Mouse (Mus musculus) midbrain, postnatal 0 days (tissue): ENCODE measurements around the gene Nt5c1a. TPM values are rescaled to one million over a fixed set of nuclear protein-coding genes. Genes with fewer than 3 reads are reported as not detected.

Source experiments
- ATAC-seq: fragments of 200-750 bp; cut with Nextera tagmentation; 2 replicates; pipeline ENCODE4 v1.8.0; 2017; ENCODE audit warnings: moderate number of reproducible peaks, mild to moderate bottlenecking, moderate TSS enrichment, moderate library complexity; ENCODE audit not compliant: low FRiP score
- DNase-seq: peaks from one replicate; pipeline ENCODE4 v3.0.0-alpha.2; 2015; ENCODE audit warnings: low spot score
- H3K27ac ChIP-seq: fragments of 300-500 bp; sonication (generic); 2 replicates; pipeline ENCODE4 v1.5.1; 2014; ENCODE audit warnings: low read depth, mild to moderate bottlenecking, low read length, mixed read lengths
- H3K27me3 ChIP-seq: fragments of 300-500 bp; sonication (generic); 2 replicates; pipeline ENCODE4 v1.6.1; 2014; ENCODE audit warnings: low read length, control low read depth, mixed read lengths; ENCODE audit not compliant: insufficient read depth
- H3K36me3 ChIP-seq: fragments of 300-500 bp; sonication (generic); 2 replicates; pipeline ENCODE4 v1.6.1; 2014; ENCODE audit warnings: low read length, control low read depth, mixed read lengths; ENCODE audit not compliant: insufficient read depth
- H3K4me1 ChIP-seq: fragments of 300-500 bp; sonication (generic); 2 replicates; pipeline ENCODE4 v1.6.1; 2014; ENCODE audit warnings: mild to moderate bottlenecking, control low read depth, antibody characterized with exemption, low read length, mixed read lengths; ENCODE audit not compliant: insufficient read depth
- H3K4me2 ChIP-seq: fragments of 300-500 bp; sonication (generic); 2 replicates; pipeline ENCODE4 v1.6.1; 2014; ENCODE audit warnings: low read depth, mild to moderate bottlenecking, low read length, mixed read lengths; ENCODE audit not compliant: poor library complexity, severe bottlenecking
- H3K4me3 ChIP-seq: fragments of 300-500 bp; sonication (generic); 2 replicates; pipeline ENCODE4 v1.5.1; 2014; ENCODE audit warnings: low read depth, mild to moderate bottlenecking, low read length, moderate library complexity
- H3K9ac ChIP-seq: fragments of 300-500 bp; sonication (generic); replicated peaks from 2 replicates; pipeline ENCODE4 v1.6.1; 2014; ENCODE audit warnings: mild to moderate bottlenecking, low read length, moderate library complexity, mixed read lengths; ENCODE audit not compliant: poor library complexity, severe bottlenecking
- H3K9me3 ChIP-seq: fragments of 300-500 bp; sonication (generic); 2 replicates; pipeline ENCODE4 v1.6.1; 2016; ENCODE audit warnings: low read length, control low read depth
- CTCF ChIP-seq: IDR thresholded peaks from 2 replicates; pipeline ENCODE4 v1.5.1; 2016; ENCODE audit warnings: antibody characterized with exemption, mild to moderate bottlenecking
- WGBS: fragments of 180-500 bp; shearing (Covaris S2); extraction: QIAGEN DNeasy Blood & Tissue Kit; methylation state at CpG from one replicate; pipeline ENCODE4 v1.1.7; 2014; 5-methylcytosine and 5-hydroxymethylcytosine counted together
- polyA plus RNA-seq: library from polyadenylated mRNA; unstranded; fragments of >200 nt; fragmentation: Nextera tagmentation; extraction: Ambion mirVana; gene quantifications from 2 replicates; pipeline ENCODE4 v1.2.1, GENCODE M21; 2015
- total RNA-seq: library from RNA; depleted of rRNA; stranded (reverse); fragments of >200 nt; gene quantifications from 2 replicates; pipeline ENCODE4 v1.2.3, GENCODE M21; 2014; rRNA removed

Nt5c1a gene
- total and polyA plus RNA-seq, 2 experiments from 2014 or later: 0.33 to 1.9 TPM

- no peak within 1 kb of the TSS for H3K27ac ChIP-seq
- 80% methylated on average over 5 of the region's 5 CpGs for WGBS
- DNase-seq (no peak), ATAC-seq (no peak)
- H3K4me3 ChIP-seq: no peak within 1 kb of the TSS
- H3K4me2 ChIP-seq: no peak within 1 kb of the TSS
- H3K27me3 ChIP-seq: no peaks in the 10 kb centered on the region
- no peaks in the 10 kb centered on the region for H3K4me1 ChIP-seq
- H3K36me3 ChIP-seq: no peaks in the 10 kb centered on the region
- no peak within 1 kb of the TSS for H3K9ac ChIP-seq
- no peaks in the 10 kb centered on the region for H3K9me3 ChIP-seq
- no peak for TF ChIP-seq CTCF
Observed at GRCm38 (mm10) chr4:123261721-123262401, 60.6 kb downstream of the Nt5c1a start, which contains the start of gene Pabpc4. Pabpc4 (plus strand) TSS chr4:123262351.

Other genes with a start within 250 kb of the Nt5c1a start
- gene Mfsd2a, start 240.3 kb upstream of the Nt5c1a start, total RNA-seq: 47.3 and 57.7 TPM in 2 replicates
- 30.3 and 34.6 TPM in 2 replicates for gene Mfsd2a, start 240.3 kb upstream of the Nt5c1a start, polyA plus RNA-seq
- 75.7 and 77.3 TPM in 2 replicates for gene Mycl, start 205.9 kb upstream of the Nt5c1a start, total RNA-seq
- 37.6 and 42.2 TPM in 2 replicates for gene Mycl, start 205.9 kb upstream of the Nt5c1a start, polyA plus RNA-seq
- 16.2 and 19.7 TPM in 2 replicates for gene Trit1, start 184.9 kb upstream of the Nt5c1a start, total RNA-seq
- gene Trit1, start 184.9 kb upstream of the Nt5c1a start, polyA plus RNA-seq: 17.3 and 18.5 TPM in 2 replicates
- gene Bmp8b, start 96.3 kb upstream of the Nt5c1a start, total RNA-seq: 0.42 and 1.5 TPM in 2 replicates
- gene Bmp8b, start 96.3 kb upstream of the Nt5c1a start, polyA plus RNA-seq: 0.45 and 0.56 TPM in 2 replicates
- gene Oxct2b, start 85.2 kb upstream of the Nt5c1a start, total RNA-seq: 0.94 and 2.1 TPM in 2 replicates
- 0.58 and 0.91 TPM in 2 replicates for gene Oxct2b, start 85.2 kb upstream of the Nt5c1a start, polyA plus RNA-seq
- 17.7 and 28.1 TPM in 2 replicates for gene Ppie, start 61.6 kb upstream of the Nt5c1a start, total RNA-seq
- gene Ppie, start 61.6 kb upstream of the Nt5c1a start, polyA plus RNA-seq: 41.7 and 41.9 TPM in 2 replicates
- gene Hpcal4, start 18.3 kb upstream of the Nt5c1a start, total RNA-seq: 53.7 and 64.5 TPM in 2 replicates
- gene Hpcal4, start 18.3 kb upstream of the Nt5c1a start, polyA plus RNA-seq: 63.4 and 67.6 TPM in 2 replicates
- 2.9 and 5.0 TPM in 2 replicates for gene Heyl, start 32.1 kb downstream of the Nt5c1a start, total RNA-seq
- gene Heyl, start 32.1 kb downstream of the Nt5c1a start, polyA plus RNA-seq: 4.7 and 5.1 TPM in 2 replicates
- 85.4 and 88.6 TPM in 2 replicates for gene Pabpc4, start 60.8 kb downstream of the Nt5c1a start, total RNA-seq
- 23.5 and 25.0 TPM in 2 replicates for gene Pabpc4, start 60.8 kb downstream of the Nt5c1a start, polyA plus RNA-seq
- not detected in 2 replicates for gene Oxct2a, start 122.1 kb downstream of the Nt5c1a start, total RNA-seq
- gene Oxct2a, start 122.1 kb downstream of the Nt5c1a start, polyA plus RNA-seq: 0.17 and 0.21 TPM in 2 replicates
- gene Bmp8a, start 141.7 kb downstream of the Nt5c1a start, total RNA-seq: 0.09 and 0.44 TPM in 2 replicates
- gene Bmp8a, start 141.7 kb downstream of the Nt5c1a start, polyA plus RNA-seq: 0.23 and 0.58 TPM in 2 replicates